Mouse (Mus musculus): ENCODE results near the gene 1700025G04Rik. TPM values are rescaled to one million over a fixed set of nuclear protein-coding genes. Genes with fewer than 3 reads are reported as not detected.
A peak's percentile ranks its signal among the peaks of the same experiment; 100 is the strongest.

The 1700025G04Rik gene
- polyA plus RNA-seq, 1 experiment = 2.3 TPM

GRCm38 (mm10) chr1:151995948-151996697 lies 93.8 kb downstream of the 1700025G04Rik start:
- peak; percentile 22 for DNase-seq (ENCODE audit: low read depth)

GRCm38 (mm10) chr1:151994271-151994670 lies 95.7 kb downstream of the 1700025G04Rik start:
- DNase-seq (ENCODE audit: low read depth) = no peak

- no peak for DNase-seq (ENCODE audit: low read depth)
Observed at GRCm38 (mm10) chr1:151991505-151991904, 98.4 kb downstream of the 1700025G04Rik start.

- no peak for DNase-seq (ENCODE audit: low read depth)
Observed at GRCm38 (mm10) chr1:151990615-151991014, 99.3 kb downstream of the 1700025G04Rik start.

GRCm38 (mm10) chr1:151988713-151989112 lies 101.2 kb downstream of the 1700025G04Rik start:
- no peak for DNase-seq (ENCODE audit: low read depth)

GRCm38 (mm10) chr1:151988066-151988465 lies 101.9 kb downstream of the 1700025G04Rik start:
- DNase-seq (ENCODE audit: low read depth) = no peak

DNA sequence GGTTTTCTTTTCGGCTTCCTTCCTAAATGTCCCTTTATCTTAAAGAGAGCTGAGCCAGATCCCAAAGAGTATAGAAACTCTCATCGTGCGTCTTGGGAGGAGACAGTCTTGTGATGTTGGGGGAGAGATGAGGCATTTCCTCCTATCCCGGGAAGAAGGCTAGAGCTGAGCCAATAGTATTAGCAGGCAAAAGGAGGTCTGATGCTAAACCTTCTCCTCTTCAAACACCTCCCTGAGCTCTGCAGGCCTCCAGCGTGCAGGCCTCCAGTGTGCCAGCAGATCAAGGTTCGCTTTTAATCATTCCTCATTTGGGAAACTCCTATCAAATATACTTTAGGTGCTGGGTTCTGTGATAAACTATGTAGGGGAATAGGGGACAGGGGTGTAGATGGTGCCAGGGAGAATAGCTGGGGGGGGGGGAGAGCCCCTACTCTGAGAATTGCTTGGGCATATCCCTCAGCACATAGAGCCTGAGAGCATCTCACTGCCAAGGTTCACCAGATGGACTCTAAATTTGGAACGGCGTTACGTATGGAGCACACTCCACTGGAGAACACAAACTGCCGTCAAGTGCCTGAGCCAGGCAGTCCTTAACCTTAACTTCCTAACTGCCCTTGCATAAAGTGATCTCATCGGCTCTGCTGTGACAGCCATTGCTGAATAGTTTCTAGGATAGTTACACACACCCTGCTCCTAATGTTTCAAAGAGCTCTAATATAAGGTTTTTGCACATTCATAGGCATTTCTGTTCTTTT lies 103.7 kb downstream of the 1700025G04Rik start:
- no peak for DNase-seq (ENCODE audit: low read depth)

GRCm38 (mm10) chr1:151985056-151985455 lies 104.9 kb downstream of the 1700025G04Rik start:
- no peak for DNase-seq (ENCODE audit: low read depth)

- no peak for DNase-seq (ENCODE audit: low read depth)
Observed at GRCm38 (mm10) chr1:151983991-151984390, 105.9 kb downstream of the 1700025G04Rik start.

DNA sequence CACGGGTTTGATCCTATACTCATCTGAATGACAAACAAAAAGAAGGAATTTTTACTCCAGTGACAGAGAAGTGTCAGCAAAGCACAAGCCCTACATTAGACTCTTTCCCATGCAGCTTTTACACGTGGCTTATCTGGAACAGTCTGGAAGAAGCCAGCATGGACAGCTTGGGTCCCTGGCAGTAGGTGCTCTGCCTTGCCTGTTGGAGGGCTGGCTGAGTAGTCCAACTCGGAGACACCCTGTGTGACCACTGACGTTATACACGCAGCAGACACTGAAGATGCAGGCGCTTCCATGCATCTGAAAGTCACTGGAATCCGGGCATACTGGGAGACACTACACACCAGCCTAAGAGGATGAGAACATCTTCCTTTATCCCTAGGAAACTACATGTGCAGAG lies 109.4 kb downstream of the 1700025G04Rik start:
- no peak for DNase-seq (ENCODE audit: low read depth)

GRCm38 (mm10) chr1:151979803-151980456 lies 110.0 kb downstream of the 1700025G04Rik start:
- no peak for DNase-seq (ENCODE audit: low read depth)

DNA sequence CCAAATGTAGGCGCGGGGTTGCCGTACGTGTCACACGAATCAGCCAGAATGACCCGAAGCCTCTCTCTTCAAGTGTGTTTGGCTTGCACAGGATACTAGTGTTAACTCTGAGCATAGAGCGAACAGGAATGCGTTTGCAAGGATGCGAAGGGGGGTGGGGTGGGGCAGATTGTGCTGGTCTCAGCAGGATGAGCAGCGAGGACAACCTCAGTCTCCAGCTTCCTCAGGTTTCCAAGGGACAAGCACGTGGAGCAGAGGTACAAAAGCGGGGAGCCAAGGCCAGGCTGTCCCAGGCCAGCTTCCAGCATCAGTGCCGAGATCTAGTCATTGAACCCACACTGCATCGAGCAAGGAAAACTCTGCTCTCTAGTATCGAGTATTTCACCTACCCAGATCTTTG lies 111.2 kb downstream of the 1700025G04Rik start:
- DNase-seq (ENCODE audit: low read depth) = no peak

GRCm38 (mm10) chr1:151977596-151977995 lies 112.3 kb downstream of the 1700025G04Rik start:
- no peak for DNase-seq (ENCODE audit: low read depth)

GRCm38 (mm10) chr1:151976850-151977249 lies 113.1 kb downstream of the 1700025G04Rik start:
- no peak for DNase-seq (ENCODE audit: low read depth)

- no peak for DNase-seq (ENCODE audit: low read depth)
Observed at GRCm38 (mm10) chr1:151975418-151976379, 114.2 kb downstream of the 1700025G04Rik start.

GRCm38 (mm10) chr1:151974887-151975286 lies 115.0 kb downstream of the 1700025G04Rik start:
- DNase-seq (ENCODE audit: low read depth) = no peak

GRCm38 (mm10) chr1:151974424-151974823 lies 115.5 kb downstream of the 1700025G04Rik start:
- DNase-seq (ENCODE audit: low read depth) = no peak

GRCm38 (mm10) chr1:151973110-151973700 lies 116.7 kb downstream of the 1700025G04Rik start:
- no peak for DNase-seq (ENCODE audit: low read depth)

GRCm38 (mm10) chr1:151971581-151971980 lies 118.3 kb downstream of the 1700025G04Rik start:
- DNase-seq (ENCODE audit: low read depth) = no peak

DNA sequence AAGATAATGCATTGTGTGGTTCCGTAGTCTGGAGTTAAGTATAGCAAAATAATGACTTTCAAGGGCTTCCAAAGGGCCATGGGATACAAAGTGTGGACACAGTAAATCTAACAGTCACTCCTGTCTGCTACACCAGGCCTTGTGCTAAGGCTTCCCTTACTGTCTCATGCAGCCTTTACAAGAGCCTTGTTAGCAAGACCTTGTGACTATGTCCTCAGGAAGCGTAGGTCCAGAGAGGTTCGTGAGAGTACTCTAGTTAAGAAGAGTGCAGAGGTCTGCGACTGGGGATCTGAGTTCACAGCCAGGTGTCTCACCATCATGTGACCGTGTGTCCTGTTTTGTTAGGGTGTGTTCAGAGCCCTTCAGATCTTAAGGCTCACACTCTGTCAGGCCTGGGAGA lies 121.8 kb downstream of the 1700025G04Rik start:
- DNase-seq (ENCODE audit: low read depth) = no peak

DNA sequence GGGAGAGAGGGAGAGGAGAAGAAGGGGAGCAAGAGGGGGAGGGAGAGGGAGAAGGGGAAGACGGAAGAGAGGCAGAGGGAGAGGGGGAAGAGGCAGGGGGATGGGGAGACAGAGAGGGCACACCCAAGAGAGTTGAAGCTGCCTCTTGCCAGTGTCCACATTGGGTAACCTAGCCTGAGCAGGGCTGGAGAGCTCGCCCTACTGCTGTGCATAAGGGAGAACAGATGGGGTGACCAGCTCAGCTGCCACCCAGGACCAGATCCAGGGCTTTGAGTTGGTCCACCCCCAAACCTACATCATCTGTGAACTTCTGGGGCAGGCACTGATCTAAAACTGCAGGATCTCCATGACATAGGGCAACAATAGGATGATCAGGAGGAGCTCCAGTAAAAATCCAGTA lies 125.1 kb downstream of the 1700025G04Rik start:
- no peak for DNase-seq (ENCODE audit: low read depth)

All from gonadal fat pad, adult 2 months (tissue).